In genomic region chr7:142319124-142319523, GRCm38 (mm10) we compare ENCODE assay signal across 27 mouse cellular contexts. TPM values are rescaled to one million over a fixed set of nuclear protein-coding genes. Genes with fewer than 3 reads are reported as not detected.
DNase-seq lines count a peak whose midpoint lies in the region; ATAC-seq and TF ChIP-seq lines count a peak whose summit lies in the region.
"Had no signal": no experiment of that assay in that cellular context is flagged by ENCODE, and none has a peak within 500 bp of the region (broad histone marks: within the 10 kb centered on the region; RNA-seq: fewer than 3 reads in every experiment).

No protein-coding gene starts in this region.

- H3K27ac ChIP-seq in forebrain, postnatal 0 days (ENCODE audit: low read depth, low read length), result no peak overlapping the region
- no peak overlapping the region for H3K27ac ChIP-seq in forebrain, embryonic 12.5 days
- H3K27ac ChIP-seq in neural tube, embryonic 13.5 days (replicated peaks), result peak overlapping the region; percentile 82
- 0 out of 2 replicates have a peak overlapping the region, but pooled peaks have one; percentile 70 for H3K27ac ChIP-seq in intestine, embryonic 15.5 days
- peak overlapping the region; percentile 78 for H3K27ac ChIP-seq in stomach, postnatal 0 days (replicated peaks)
- H3K27ac ChIP-seq: forebrain, embryonic 15.5 days; heart, embryonic 15.5 days; kidney, postnatal 0 days; liver, embryonic 13.5 days; neural tube, embryonic 12.5 days had no signal

- DNase-seq in forebrain, postnatal 0 days, result peak; percentile 16
- DNase-seq in neural tube, embryonic 10.5 days (ENCODE audit: extremely low spot score, low spot score), result no peak
- no peak for DNase-seq in stomach, postnatal 0 days (ENCODE audit: low spot score)
- no peak for DNase-seq in spleen, postnatal 4 days (ENCODE audit: low spot score in 2 of 2)
- DNase-seq in heart, postnatal 36 days, result no peak
- DNase-seq: adrenal gland, postnatal 36 days; cerebellum, adult 9-10 months; heart, adult 11 months; liver, embryonic 13.5 days; thymus, postnatal 36 days had no signal

- intact Hi-C loops in heart, postnatal 36 days (cut with DNase I), result no loop called here

- H3K36me3 ChIP-seq in forebrain, postnatal 0 days (ENCODE audit: insufficient read depth), result no peaks in the 10 kb centered on the region
- H3K36me3 ChIP-seq in forebrain, embryonic 12.5 days (replicated peaks), result no peaks in the 10 kb centered on the region
- H3K36me3 ChIP-seq in neural tube, embryonic 13.5 days, result no peaks in the 10 kb centered on the region
- H3K36me3 ChIP-seq in intestine, embryonic 15.5 days, result no peaks in the 10 kb centered on the region
- no peaks in the 10 kb centered on the region for H3K36me3 ChIP-seq in stomach, postnatal 0 days (ENCODE audit: control insufficient read depth, insufficient read depth, low read length)
- H3K36me3 ChIP-seq: forebrain, embryonic 15.5 days; G1E; heart, embryonic 15.5 days; limb, embryonic 12.5 days; liver, embryonic 13.5 days; neural tube, embryonic 12.5 days had no signal

- no peak overlapping the region for H3K4me2 ChIP-seq in forebrain, postnatal 0 days (ENCODE audit: low read depth)
- H3K4me2 ChIP-seq in forebrain, embryonic 12.5 days, result no peak overlapping the region
- H3K4me2 ChIP-seq in neural tube, embryonic 13.5 days, result no peak overlapping the region
- H3K4me2 ChIP-seq in intestine, embryonic 15.5 days (replicated peaks), result no peak overlapping the region
- H3K4me2 ChIP-seq in stomach, postnatal 0 days (replicated peaks; ENCODE audit: low read depth), result no peak overlapping the region
- H3K4me2 ChIP-seq: forebrain, embryonic 15.5 days; heart, embryonic 15.5 days; limb, embryonic 12.5 days; liver, embryonic 13.5 days; neural tube, embryonic 12.5 days had no signal

- no peak for TF ChIP-seq EP300 in stomach, postnatal 0 days (optimal IDR thresholded peaks at IDR 0.05)

- no peak overlapping the region for H3K9ac ChIP-seq in forebrain, postnatal 0 days
- no peak overlapping the region for H3K9ac ChIP-seq in forebrain, embryonic 12.5 days
- no peak overlapping the region for H3K9ac ChIP-seq in neural tube, embryonic 13.5 days
- H3K9ac ChIP-seq in intestine, embryonic 15.5 days, result no peak overlapping the region
- no peak overlapping the region for H3K9ac ChIP-seq in stomach, postnatal 0 days (ENCODE audit: low read length)
- H3K9ac ChIP-seq: forebrain, embryonic 15.5 days; heart, embryonic 15.5 days; liver, embryonic 13.5 days; neural tube, embryonic 12.5 days had no signal

- no peaks in the 10 kb centered on the region for H3K27me3 ChIP-seq in forebrain, postnatal 0 days (ENCODE audit: insufficient read depth, low read length)
- peaks cover 2% of the 10 kb centered on the region; the same call in 1 of the 2 replicates for H3K27me3 ChIP-seq in forebrain, embryonic 12.5 days
- no peaks in the 10 kb centered on the region for H3K27me3 ChIP-seq in neural tube, embryonic 13.5 days
- H3K27me3 ChIP-seq in intestine, embryonic 15.5 days (replicated peaks), result no peaks in the 10 kb centered on the region
- no peaks in the 10 kb centered on the region for H3K27me3 ChIP-seq in stomach, postnatal 0 days (ENCODE audit: control insufficient read depth, insufficient read depth, low read length)
- H3K27me3 ChIP-seq: forebrain, embryonic 15.5 days; heart, embryonic 15.5 days; limb, embryonic 12.5 days; liver, embryonic 13.5 days; neural tube, embryonic 12.5 days had no signal

- H3K4me1 ChIP-seq in forebrain, postnatal 0 days (ENCODE audit: insufficient read depth), result no peaks in the 10 kb centered on the region
- H3K4me1 ChIP-seq in forebrain, embryonic 12.5 days, result peaks cover 10% of the 10 kb centered on the region
- peaks cover 47% of the 10 kb centered on the region for H3K4me1 ChIP-seq in neural tube, embryonic 13.5 days (replicated peaks)
- peaks cover 10% of the 10 kb centered on the region; the same call in 1 of the 2 replicates for H3K4me1 ChIP-seq in intestine, embryonic 15.5 days (replicated peaks)
- H3K4me1 ChIP-seq in stomach, postnatal 0 days (replicated peaks; ENCODE audit: control insufficient read depth, insufficient read depth), result no peaks in the 10 kb centered on the region

- 64% methylated on average over 11 of the region's 11 CpGs for WGBS in forebrain, postnatal 0 days
- WGBS in forebrain, embryonic 12.5 days, result 82% methylated on average over 11 of the region's 11 CpGs
- 60% methylated on average over 11 of the region's 11 CpGs for WGBS in neural tube, embryonic 13.5 days
- 75% methylated on average over 11 of the region's 11 CpGs for WGBS in intestine, embryonic 15.5 days
- 76% methylated on average over 11 of the region's 11 CpGs for WGBS in stomach, postnatal 0 days

- TF ChIP-seq CTCF in forebrain, postnatal 0 days (IDR thresholded peaks at IDR 0.05; ENCODE audit: low read depth), result no peak
- no peak for TF ChIP-seq CTCF in stomach, postnatal 0 days (IDR thresholded peaks at IDR 0.05; ENCODE audit: low read depth)

- no peak for ATAC-seq in forebrain, postnatal 0 days
- no peak for ATAC-seq in forebrain, embryonic 12.5 days (ENCODE audit: low FRiP score)
- no peak for ATAC-seq in neural tube, embryonic 13.5 days (ENCODE audit: low read depth)
- ATAC-seq in intestine, embryonic 15.5 days, result no peak
- no peak for ATAC-seq in stomach, postnatal 0 days (ENCODE audit: low FRiP score, low TSS enrichment)
- ATAC-seq: CD4-positive, CD25-positive, alpha-beta regulatory T cell, adult 4 months; forebrain, embryonic 15.5 days; inflammation-experienced regulatory T-cells, adult 6 months had no signal

- H3K4me3 ChIP-seq in forebrain, postnatal 0 days (ENCODE audit: low read depth, low read length), result no peak overlapping the region
- no peak overlapping the region for H3K4me3 ChIP-seq in forebrain, embryonic 12.5 days (replicated peaks)
- H3K4me3 ChIP-seq in neural tube, embryonic 13.5 days, result no peak overlapping the region
- no peak overlapping the region for H3K4me3 ChIP-seq in intestine, embryonic 15.5 days (replicated peaks)
- no peak overlapping the region for H3K4me3 ChIP-seq in stomach, postnatal 0 days (ENCODE audit: low read depth, low read length)
- H3K4me3 ChIP-seq: forebrain, embryonic 15.5 days; heart, embryonic 15.5 days; limb, embryonic 12.5 days; liver, embryonic 13.5 days; neural tube, embryonic 12.5 days had no signal

- no peaks in the 10 kb centered on the region for H3K9me3 ChIP-seq in forebrain, postnatal 0 days (ENCODE audit: low read length)
- no peaks in the 10 kb centered on the region for H3K9me3 ChIP-seq in forebrain, embryonic 12.5 days
- H3K9me3 ChIP-seq in neural tube, embryonic 13.5 days, result no peaks in the 10 kb centered on the region
- no peaks in the 10 kb centered on the region for H3K9me3 ChIP-seq in intestine, embryonic 15.5 days
- H3K9me3 ChIP-seq in stomach, postnatal 0 days (ENCODE audit: control insufficient read depth, low read length), result no peaks in the 10 kb centered on the region
- H3K9me3 ChIP-seq: forebrain, embryonic 15.5 days; G1E; heart, embryonic 15.5 days; limb, embryonic 12.5 days; liver, embryonic 13.5 days; neural tube, embryonic 12.5 days had no signal

RNA-seq across cellular contexts. Expression of gene Krtap5-4, which starts 15.8 kb away (rescaled TPM):
- not detected in 2 replicates for total RNA-seq in forebrain, postnatal 0 days (2014; rRNA removed)
- not detected in 2 replicates for polyA plus RNA-seq in forebrain, postnatal 0 days (2015; fragmentation: Nextera tagmentation; extraction: Ambion mirVana)
- polyA plus RNA-seq in forebrain, embryonic 12.5 days (2016; fragmentation: Nextera tagmentation; extraction: Ambion mirVana), result not detected in 2 replicates
- polyA plus RNA-seq in neural tube, embryonic 13.5 days (2015; fragmentation: Nextera tagmentation; extraction: Ambion mirVana), result not detected in 2 replicates
- polyA plus RNA-seq in intestine, embryonic 15.5 days (2015; fragmentation: Nextera tagmentation; extraction: Ambion mirVana), result not detected in 2 replicates
- polyA plus RNA-seq in stomach, postnatal 0 days (2015; fragmentation: Nextera tagmentation; extraction: Ambion mirVana), result not detected in 2 replicates
- not detected for total RNA-seq in heart, postnatal 36 days (2021)
- total RNA-seq: adrenal gland, postnatal 36 days; G1E; gastrocnemius, adult 18-20 months; layer of hippocampus, adult 8-10 months; left cerebral cortex, adult 8-10 months; megakaryocyte, adult 5-6 weeks had no signal
- polyA plus RNA-seq: CD4-positive, CD25-positive, alpha-beta regulatory T cell, adult 4 months; cortical plate, adult 2 months; forebrain, embryonic 15.5 days; G1E; heart, embryonic 15.5 days; inflammation-experienced regulatory T-cells, adult 6 months; kidney, postnatal 0 days; limb, embryonic 12.5 days; liver, embryonic 13.5 days; lung, embryonic 16.5 days; neural tube, embryonic 12.5 days had no signal

RNA-seq across cellular contexts. Expression of gene Krtap5-1, which starts 22.2 kb away (rescaled TPM):
- total RNA-seq in forebrain, postnatal 0 days (2014; rRNA removed), result not detected in 2 replicates
- not detected in 2 replicates for polyA plus RNA-seq in forebrain, postnatal 0 days (2015; fragmentation: Nextera tagmentation; extraction: Ambion mirVana)
- not detected in 2 replicates for polyA plus RNA-seq in forebrain, embryonic 12.5 days (2016; fragmentation: Nextera tagmentation; extraction: Ambion mirVana)
- not detected in 2 replicates for polyA plus RNA-seq in neural tube, embryonic 13.5 days (2015; fragmentation: Nextera tagmentation; extraction: Ambion mirVana)
- polyA plus RNA-seq in intestine, embryonic 15.5 days (2015; fragmentation: Nextera tagmentation; extraction: Ambion mirVana), result not detected in 2 replicates
- polyA plus RNA-seq in stomach, postnatal 0 days (2015; fragmentation: Nextera tagmentation; extraction: Ambion mirVana), result not detected in 2 replicates
- not detected for total RNA-seq in heart, postnatal 36 days (2021)
- total RNA-seq: adrenal gland, postnatal 36 days; G1E; gastrocnemius, adult 18-20 months; layer of hippocampus, adult 8-10 months; left cerebral cortex, adult 8-10 months; megakaryocyte, adult 5-6 weeks had no signal
- polyA plus RNA-seq: CD4-positive, CD25-positive, alpha-beta regulatory T cell, adult 4 months; cortical plate, adult 2 months; forebrain, embryonic 15.5 days; G1E; heart, embryonic 15.5 days; inflammation-experienced regulatory T-cells, adult 6 months; kidney, postnatal 0 days; limb, embryonic 12.5 days; liver, embryonic 13.5 days; lung, embryonic 16.5 days; neural tube, embryonic 12.5 days had no signal

RNA-seq across cellular contexts. Expression of gene Gm4559, which starts 45.0 kb away (rescaled TPM):
- total RNA-seq in forebrain, postnatal 0 days (2014; rRNA removed), result not detected in 2 replicates
- polyA plus RNA-seq in forebrain, postnatal 0 days (2015; fragmentation: Nextera tagmentation; extraction: Ambion mirVana), result not detected in 2 replicates
- not detected in 2 replicates for polyA plus RNA-seq in forebrain, embryonic 12.5 days (2016; fragmentation: Nextera tagmentation; extraction: Ambion mirVana)
- polyA plus RNA-seq in neural tube, embryonic 13.5 days (2015; fragmentation: Nextera tagmentation; extraction: Ambion mirVana), result not detected in 2 replicates
- polyA plus RNA-seq in intestine, embryonic 15.5 days (2015; fragmentation: Nextera tagmentation; extraction: Ambion mirVana), result not detected in 2 replicates
- polyA plus RNA-seq in stomach, postnatal 0 days (2015; fragmentation: Nextera tagmentation; extraction: Ambion mirVana), result not detected in 2 replicates
- total RNA-seq in heart, postnatal 36 days (2021), result not detected
- total RNA-seq: adrenal gland, postnatal 36 days; G1E; gastrocnemius, adult 18-20 months; layer of hippocampus, adult 8-10 months; left cerebral cortex, adult 8-10 months; megakaryocyte, adult 5-6 weeks had no signal
- polyA plus RNA-seq: CD4-positive, CD25-positive, alpha-beta regulatory T cell, adult 4 months; cortical plate, adult 2 months; forebrain, embryonic 15.5 days; G1E; heart, embryonic 15.5 days; inflammation-experienced regulatory T-cells, adult 6 months; kidney, postnatal 0 days; limb, embryonic 12.5 days; liver, embryonic 13.5 days; lung, embryonic 16.5 days; neural tube, embryonic 12.5 days had no signal

RNA-seq across cellular contexts. Expression of gene Ifitm10, which starts 54.4 kb away (rescaled TPM):
- 5.6 and 6.6 TPM in 2 replicates for total RNA-seq in forebrain, postnatal 0 days (2014; rRNA removed)
- polyA plus RNA-seq in forebrain, postnatal 0 days (2015; fragmentation: Nextera tagmentation; extraction: Ambion mirVana), result 10.2 and 13.0 TPM in 2 replicates
- polyA plus RNA-seq in forebrain, embryonic 12.5 days (2016; fragmentation: Nextera tagmentation; extraction: Ambion mirVana), result 0.34 and 0.45 TPM in 2 replicates
- polyA plus RNA-seq in neural tube, embryonic 13.5 days (2015; fragmentation: Nextera tagmentation; extraction: Ambion mirVana), result 2.5 and 3.0 TPM in 2 replicates
- polyA plus RNA-seq in intestine, embryonic 15.5 days (2015; fragmentation: Nextera tagmentation; extraction: Ambion mirVana), result 1.9 and 2.0 TPM in 2 replicates
- polyA plus RNA-seq in stomach, postnatal 0 days (2015; fragmentation: Nextera tagmentation; extraction: Ambion mirVana), result 9.9 and 12.0 TPM in 2 replicates
- 1 to 10 TPM; 1.8 to 2.0 TPM for total RNA-seq in heart, postnatal 36 days (2021)

Comparison
In these comparisons a context has a peak if more than half of its experiments do, and no peak if none do; other contexts are left out.
1. H3K27ac ChIP-seq: peak in neural tube, embryonic 13.5 days (single experiment), intestine, embryonic 15.5 days (single experiment) and stomach, postnatal 0 days (single experiment); none in forebrain, postnatal 0 days (single experiment) and forebrain, embryonic 12.5 days (single experiment).